Mouse (Mus musculus) heart, adult 2 months (tissue): ENCODE measurements at regions not wholly inside any gene's neighbourhood (a gene's known extent, or its start where the extent isn't known, plus 50 kb on each side); places are given as distances from the start of the nearest gene placed in this dataset.

Experiments used
- DNase-seq, 2 experiments: peaks; one replicate each; pipeline ENCODE4 v3.0.0; 2021
- H3K27ac ChIP-seq: fragments of 200-600 bp; 2 replicates; pipeline ENCODE4 v1.8.1; 2022
- H3K27me3 ChIP-seq: fragments of 200-500 bp; 2 replicates; pipeline ENCODE4 v1.6.1; 2012; ENCODE audit warnings: mild to moderate bottlenecking, low read length, inconsistent platforms, mixed read lengths; ENCODE audit not compliant: control insufficient read depth, insufficient read depth
- H3K36me3 ChIP-seq: fragments of 200-500 bp; 2 replicates; pipeline ENCODE4 v1.6.1; 2012; ENCODE audit warnings: low read length, inconsistent platforms; ENCODE audit not compliant: control insufficient read depth, insufficient read depth
- H3K4me1 ChIP-seq: fragments of 200-500 bp; 2 replicates; pipeline ENCODE4 v1.6.1; 2011; ENCODE audit warnings: low read length; ENCODE audit not compliant: control insufficient read depth, insufficient read depth
- H3K4me3 ChIP-seq: fragments of 200-600 bp; 2 replicates; pipeline ENCODE4 v1.8.1; 2022
- H3K79me2 ChIP-seq: fragments of 200-500 bp; replicated peaks from 2 replicates; pipeline ENCODE4 v1.6.1; 2012; ENCODE audit warnings: mild to moderate bottlenecking, inconsistent platforms, low read length, moderate library complexity, mixed read lengths; ENCODE audit not compliant: control insufficient read depth, insufficient read depth
- H3K9ac ChIP-seq: fragments of 200-500 bp; 2 replicates; pipeline ENCODE4 v1.6.1; 2012; ENCODE audit warnings: low read depth, mild to moderate bottlenecking, control low read depth, inconsistent platforms, low read length, mixed read lengths
- CTCF ChIP-seq: fragments of 200-600 bp; IDR thresholded peaks from 2 replicates; pipeline ENCODE4 v1.8.1; 2022; ENCODE audit warnings: antibody characterized with exemption, mild to moderate bottlenecking, moderate library complexity
- EP300 ChIP-seq: fragments of 200-500 bp; IDR thresholded peaks from 2 replicates; pipeline ENCODE4 v1.6.1; 2011; ENCODE audit warnings: low read depth, low read length, control low read depth; ENCODE audit not compliant: insufficient read depth
- POLR2A ChIP-seq: fragments of 200-500 bp; IDR thresholded peaks from 2 replicates; pipeline ENCODE4 v1.6.1; 2011; ENCODE audit warnings: mild to moderate bottlenecking, low read depth, low read length, control low read depth; ENCODE audit not compliant: insufficient read depth
- WGBS: fragments of 180-500 bp; shearing (Covaris S2); methylation state at CpG from one replicate; pipeline ENCODE4 v1.1.7; 2018; 5-methylcytosine and 5-hydroxymethylcytosine counted together
- intact Hi-C: fragments of 180-260 bp; cut with DNase I; formaldehyde crosslinking; loops from one replicate; pipeline ENCODE4 v1.15.1; 2025

GRCm38 (mm10) chr10:98044579-98044978 is 318.0 kb upstream of the C030005K15Rik start:
- H3K4me1 ChIP-seq = no peaks in the 10 kb centered on the region
- no peaks in the 10 kb centered on the region for H3K79me2 ChIP-seq
- no peak overlapping the region for H3K4me3 ChIP-seq
- DNase-seq = no peak
- intact Hi-C loops = no loop called here
- no peaks in the 10 kb centered on the region for H3K36me3 ChIP-seq
- no peak overlapping the region for H3K27ac ChIP-seq
- TF ChIP-seq CTCF = no peak
- no peak for TF ChIP-seq EP300
- TF ChIP-seq POLR2A = no peak
- H3K9ac ChIP-seq = no peak overlapping the region
- no peaks in the 10 kb centered on the region for H3K27me3 ChIP-seq

GRCm38 (mm10) chr10:98073432-98073831 is 346.9 kb upstream of the C030005K15Rik start:
- Histone ChIP-seq H3K36me3 (no peaks in the 10 kb centered on the region), H3K4me1 (no peaks in the 10 kb centered on the region), H3K4me3 (no peak overlapping the region), H3K27me3 (no peaks in the 10 kb centered on the region), H3K79me2 (no peaks in the 10 kb centered on the region), H3K27ac (no peak overlapping the region), H3K9ac (no peak overlapping the region)
- 81% methylated on average over 2 of the region's 2 CpGs for WGBS
- intact Hi-C loops = no loop called here
- no peak for DNase-seq
- TF ChIP-seq POLR2A = no peak

GRCm38 (mm10) chr10:98084881-98085280 is 358.3 kb upstream of the C030005K15Rik start:
- Histone ChIP-seq H3K36me3 (no peaks in the 10 kb centered on the region), H3K27ac (no peak overlapping the region), H3K27me3 (no peaks in the 10 kb centered on the region), H3K4me1 (no peaks in the 10 kb centered on the region), H3K79me2 (no peaks in the 10 kb centered on the region), H3K4me3 (no peak overlapping the region), H3K9ac (no peak overlapping the region)
- WGBS = 49% methylated on average over 2 of the region's 2 CpGs
- intact Hi-C loops = no loop called here
- TF ChIP-seq CTCF = no peak
- no peak for TF ChIP-seq EP300
- no peak for TF ChIP-seq POLR2A
- no peak for DNase-seq

- WGBS = 70% methylated on average over 5 of the region's 5 CpGs
- DNase-seq = no peak
- Histone ChIP-seq H3K79me2 (no peaks in the 10 kb centered on the region), H3K27me3 (no peaks in the 10 kb centered on the region), H3K27ac (no peak overlapping the region), H3K36me3 (no peaks in the 10 kb centered on the region), H3K4me3 (no peak overlapping the region), H3K4me1 (no peaks in the 10 kb centered on the region), H3K9ac (no peak overlapping the region)
- TF ChIP-seq EP300 = no peak
- no peak for TF ChIP-seq POLR2A
- no peak for TF ChIP-seq CTCF
- intact Hi-C loops = no loop called here
These were observed 389.7 kb upstream of the C030005K15Rik start for GRCm38 (mm10) chr10:98116296-98116695.

- H3K4me3 ChIP-seq = no peak overlapping the region
- no peak overlapping the region for H3K9ac ChIP-seq
- intact Hi-C loops = no loop called here
- no peaks in the 10 kb centered on the region for H3K4me1 ChIP-seq
- H3K27me3 ChIP-seq = no peaks in the 10 kb centered on the region
- H3K36me3 ChIP-seq = no peaks in the 10 kb centered on the region
- 84% methylated on average over 1 of the region's 1 CpGs for WGBS
- no peaks in the 10 kb centered on the region for H3K79me2 ChIP-seq
- no peak overlapping the region for H3K27ac ChIP-seq
- DNase-seq = no peak
- TF ChIP-seq POLR2A (no peak), EP300 (no peak), CTCF (no peak)
These were observed 399.2 kb upstream of the C030005K15Rik start for GRCm38 (mm10) chr10:98125713-98126112.

- intact Hi-C loops = no loop called here
- TF ChIP-seq EP300 (no peak), POLR2A (no peak), CTCF (no peak)
- Histone ChIP-seq H3K27me3 (no peaks in the 10 kb centered on the region; the same call in 1 of the 2 replicates), H3K9ac (no peak overlapping the region), H3K27ac (no peak overlapping the region), H3K36me3 (no peaks in the 10 kb centered on the region), H3K4me3 (no peak overlapping the region), H3K4me1 (no peaks in the 10 kb centered on the region), H3K79me2 (no peaks in the 10 kb centered on the region)
- DNase-seq = no peak
- WGBS = 78% methylated on average over 1 of the region's 1 CpGs
These were observed 408.5 kb upstream of the C030005K15Rik start for GRCm38 (mm10) chr10:98135026-98135425.
